Mouse (Mus musculus): Measurements from ENCODE around the gene Xrcc6. TPM values are rescaled to one million over a fixed set of nuclear protein-coding genes. Genes with fewer than 3 reads are reported as not detected.

Xrcc6 gene
- 100 and 104 TPM in 2 replicates for polyA plus RNA-seq (2016; fragmentation: Nextera tagmentation; extraction: Ambion mirVana)

GRCm38 (mm10) chr15:81987646-81988045 lies at the start of gene Xrcc6:
Gene Xrcc6, plus strand, starts transcription at chr15:81987835.
- Histone ChIP-seq H3K27ac (replicated peaks) (no peak within 1 kb of the TSS), H3K9me3 (no peaks in the 10 kb centered on the region), H3K4me1 (peaks cover 16% of the 10 kb centered on the region), H3K4me3 (no peak within 1 kb of the TSS), H3K27me3 (replicated peaks; ENCODE audit: low read depth, poor library complexity, severe bottlenecking) (no peaks in the 10 kb centered on the region), H3K36me3 (replicated peaks) (peaks cover 2% of the 10 kb centered on the region)
- no peak for DNase-seq (ENCODE audit: low spot score)
- WGBS, result 78% methylated on average over 3 of the region's 3 CpGs

- WGBS, result 32% methylated on average over 2 of the region's 2 CpGs
- no peak overlapping the region for H3K27ac ChIP-seq (replicated peaks)
- peak; percentile 64 for DNase-seq (ENCODE audit: low spot score)
- 0 out of 2 replicates have a peak overlapping the region, but pooled peaks have one; percentile 61 for H3K4me3 ChIP-seq
- H3K27me3 ChIP-seq (replicated peaks; ENCODE audit: low read depth, poor library complexity, severe bottlenecking), result peaks cover 12% of the 10 kb centered on the region
- H3K9me3 ChIP-seq, result no peaks in the 10 kb centered on the region
- peaks cover 47% of the 10 kb centered on the region for H3K4me1 ChIP-seq
- no peaks in the 10 kb centered on the region for H3K36me3 ChIP-seq (replicated peaks)
Measured at GRCm38 (mm10) chr15:81938246-81938645, 49.4 kb upstream of the Xrcc6 start.

GRCm38 (mm10) chr15:81939157-81939715 lies 48.4 kb upstream of the Xrcc6 start:
- Histone ChIP-seq H3K4me3 (no peak overlapping the region), H3K9me3 (no peaks in the 10 kb centered on the region), H3K27ac (replicated peaks) (no peak overlapping the region), H3K27me3 (replicated peaks; ENCODE audit: low read depth, poor library complexity, severe bottlenecking) (peaks cover 12% of the 10 kb centered on the region), H3K4me1 (peaks cover 50% of the 10 kb centered on the region), H3K36me3 (replicated peaks) (no peaks in the 10 kb centered on the region)
- WGBS, result 88% methylated on average over 10 of the region's 10 CpGs
- DNase-seq (ENCODE audit: low spot score), result no peak

- WGBS, result 94% methylated on average over 4 of the region's 4 CpGs
- peaks cover 50% of the 10 kb centered on the region for H3K4me1 ChIP-seq
- H3K27me3 ChIP-seq (replicated peaks; ENCODE audit: low read depth, poor library complexity, severe bottlenecking), result peaks cover 12% of the 10 kb centered on the region
- H3K9me3 ChIP-seq, result no peaks in the 10 kb centered on the region
- H3K36me3 ChIP-seq (replicated peaks), result no peaks in the 10 kb centered on the region
- H3K4me3 ChIP-seq, result no peak overlapping the region
- no peak overlapping the region for H3K27ac ChIP-seq (replicated peaks)
- DNase-seq (ENCODE audit: low spot score), result no peak
Measured at GRCm38 (mm10) chr15:81939774-81940173, 47.9 kb upstream of the Xrcc6 start.

GRCm38 (mm10) chr15:81940219-81940618 lies 47.4 kb upstream of the Xrcc6 start:
- DNase-seq (ENCODE audit: low spot score), result no peak
- Histone ChIP-seq H3K36me3 (replicated peaks) (no peaks in the 10 kb centered on the region), H3K27me3 (replicated peaks; ENCODE audit: low read depth, poor library complexity, severe bottlenecking) (peaks cover 12% of the 10 kb centered on the region), H3K4me3 (no peak overlapping the region), H3K9me3 (no peaks in the 10 kb centered on the region), H3K27ac (replicated peaks) (no peak overlapping the region), H3K4me1 (peaks cover 50% of the 10 kb centered on the region)
- 87% methylated on average over 5 of the region's 5 CpGs for WGBS

- 93% methylated on average over 2 of the region's 2 CpGs for WGBS
- H3K9me3 ChIP-seq, result no peaks in the 10 kb centered on the region
- no peaks in the 10 kb centered on the region for H3K36me3 ChIP-seq (replicated peaks)
- peaks cover 12% of the 10 kb centered on the region for H3K27me3 ChIP-seq (replicated peaks; ENCODE audit: low read depth, poor library complexity, severe bottlenecking)
- no peak for DNase-seq (ENCODE audit: low spot score)
- H3K4me1 ChIP-seq, result peaks cover 50% of the 10 kb centered on the region
- no peak overlapping the region for H3K4me3 ChIP-seq
- H3K27ac ChIP-seq (replicated peaks), result no peak overlapping the region
Measured at GRCm38 (mm10) chr15:81941010-81941409, 46.6 kb upstream of the Xrcc6 start.

GRCm38 (mm10) chr15:81943176-81943749 lies 44.4 kb upstream of the Xrcc6 start:
- WGBS, result 9% methylated on average over 9 of the region's 9 CpGs
- H3K27me3 ChIP-seq (replicated peaks; ENCODE audit: low read depth, poor library complexity, severe bottlenecking), result peaks cover under 1% of the 10 kb centered on the region; the same call in 1 of the 2 replicates
- H3K4me1 ChIP-seq, result peaks cover 27% of the 10 kb centered on the region
- H3K4me3 ChIP-seq, result peak overlapping the region; percentile 34
- no peaks in the 10 kb centered on the region for H3K9me3 ChIP-seq
- H3K36me3 ChIP-seq (replicated peaks), result no peaks in the 10 kb centered on the region
- peak overlapping the region; percentile 71 for H3K27ac ChIP-seq (replicated peaks)
- peak; percentile 91 for DNase-seq (ENCODE audit: low spot score)

GRCm38 (mm10) chr15:81949076-81949475 lies 38.6 kb upstream of the Xrcc6 start:
- WGBS, result 88% methylated on average over 10 of the region's 10 CpGs
- Histone ChIP-seq H3K27me3 (replicated peaks; ENCODE audit: low read depth, poor library complexity, severe bottlenecking) (no peaks in the 10 kb centered on the region), H3K4me1 (peaks cover 11% of the 10 kb centered on the region; the same call in 1 of the 2 replicates), H3K36me3 (replicated peaks) (peaks cover 10% of the 10 kb centered on the region; the same call in 1 of the 2 replicates), H3K27ac (replicated peaks) (no peak overlapping the region), H3K9me3 (no peaks in the 10 kb centered on the region), H3K4me3 (no peak overlapping the region)
- DNase-seq (ENCODE audit: low spot score), result no peak

- Histone ChIP-seq H3K4me1 (peaks cover 11% of the 10 kb centered on the region; the same call in 1 of the 2 replicates), H3K36me3 (replicated peaks) (peaks cover 15% of the 10 kb centered on the region; the same call in 1 of the 2 replicates), H3K27ac (replicated peaks) (no peak overlapping the region), H3K9me3 (no peaks in the 10 kb centered on the region), H3K27me3 (replicated peaks; ENCODE audit: low read depth, poor library complexity, severe bottlenecking) (no peaks in the 10 kb centered on the region), H3K4me3 (no peak overlapping the region)
- no peak for DNase-seq (ENCODE audit: low spot score)
- WGBS, result 66% methylated on average over 11 of the region's 11 CpGs
Measured at GRCm38 (mm10) chr15:81949476-81950131, 38.0 kb upstream of the Xrcc6 start.

GRCm38 (mm10) chr15:81950716-81951115 lies 36.9 kb upstream of the Xrcc6 start:
- H3K27ac ChIP-seq (replicated peaks), result no peak overlapping the region
- H3K4me1 ChIP-seq, result peaks cover 11% of the 10 kb centered on the region; the same call in 1 of the 2 replicates
- no peak for DNase-seq (ENCODE audit: low spot score)
- no peaks in the 10 kb centered on the region for H3K9me3 ChIP-seq
- H3K36me3 ChIP-seq (replicated peaks), result peaks cover 24% of the 10 kb centered on the region; the same call in 1 of the 2 replicates
- no peaks in the 10 kb centered on the region for H3K27me3 ChIP-seq (replicated peaks; ENCODE audit: low read depth, poor library complexity, severe bottlenecking)
- WGBS, result 85% methylated on average over 5 of the region's 5 CpGs
- H3K4me3 ChIP-seq, result no peak overlapping the region

GRCm38 (mm10) chr15:81951159-81951558 lies 36.5 kb upstream of the Xrcc6 start:
- DNase-seq (ENCODE audit: low spot score), result no peak
- WGBS, result 89% methylated on average over 9 of the region's 9 CpGs
- no peaks in the 10 kb centered on the region for H3K9me3 ChIP-seq
- H3K4me1 ChIP-seq, result peaks cover 11% of the 10 kb centered on the region; the same call in 1 of the 2 replicates
- no peaks in the 10 kb centered on the region for H3K27me3 ChIP-seq (replicated peaks; ENCODE audit: low read depth, poor library complexity, severe bottlenecking)
- H3K4me3 ChIP-seq, result no peak overlapping the region
- peaks cover 27% of the 10 kb centered on the region; the same call in 1 of the 2 replicates for H3K36me3 ChIP-seq (replicated peaks)
- no peak overlapping the region for H3K27ac ChIP-seq (replicated peaks)

- DNase-seq (ENCODE audit: low spot score), result no peak
- no peaks in the 10 kb centered on the region for H3K27me3 ChIP-seq (replicated peaks; ENCODE audit: low read depth, poor library complexity, severe bottlenecking)
- 82% methylated on average over 4 of the region's 4 CpGs for WGBS
- no peak overlapping the region for H3K27ac ChIP-seq (replicated peaks)
- H3K9me3 ChIP-seq, result no peaks in the 10 kb centered on the region
- no peak overlapping the region for H3K4me3 ChIP-seq
- peaks cover 27% of the 10 kb centered on the region; the same call in 1 of the 2 replicates for H3K36me3 ChIP-seq (replicated peaks)
- peaks cover 11% of the 10 kb centered on the region; the same call in 1 of the 2 replicates for H3K4me1 ChIP-seq
Measured at GRCm38 (mm10) chr15:81952310-81952709, 35.3 kb upstream of the Xrcc6 start.

Data from embryonic facial prominence, embryonic 10.5 days (tissue).